Mouse (Mus musculus): Measurements from ENCODE around the gene Xylt1.

Gene Xylt1

GRCm38 (mm10) chr7:117566833-117567232 lies 186.1 kb downstream of the Xylt1 start:
- no peak for DNase-seq

- peak; percentile 9 to 16 for DNase-seq
These were observed 186.5 kb downstream of the Xylt1 start for GRCm38 (mm10) chr7:117567252-117567651.

- peak; percentile 54 to 56 for DNase-seq
These were observed 187.0 kb downstream of the Xylt1 start for GRCm38 (mm10) chr7:117567653-117568340.

- no peak for DNase-seq
These were observed 190.4 kb downstream of the Xylt1 start for GRCm38 (mm10) chr7:117571131-117571530.

- no peak for DNase-seq
These were observed 190.9 kb downstream of the Xylt1 start for GRCm38 (mm10) chr7:117571713-117572112.

GRCm38 (mm10) chr7:117573170-117573569 lies 192.4 kb downstream of the Xylt1 start:
- DNase-seq = no peak

GRCm38 (mm10) chr7:117575417-117575816 lies 194.6 kb downstream of the Xylt1 start:
- DNase-seq = no peak

GRCm38 (mm10) chr7:117577035-117577434 lies 196.3 kb downstream of the Xylt1 start:
- no peak for DNase-seq

- no peak for DNase-seq
These were observed 204.4 kb downstream of the Xylt1 start for GRCm38 (mm10) chr7:117585164-117585563.

- no peak for DNase-seq
These were observed 206.0 kb downstream of the Xylt1 start for GRCm38 (mm10) chr7:117586811-117587210.

- no peak for DNase-seq
These were observed 206.6 kb downstream of the Xylt1 start for GRCm38 (mm10) chr7:117587234-117587929.

GRCm38 (mm10) chr7:117588426-117588825 lies 207.6 kb downstream of the Xylt1 start:
- no peak for DNase-seq

- DNase-seq = no peak
These were observed 208.6 kb downstream of the Xylt1 start for GRCm38 (mm10) chr7:117589359-117589758.

GRCm38 (mm10) chr7:117589820-117590219 lies 209.0 kb downstream of the Xylt1 start:
- DNase-seq = no peak

- DNase-seq = no peak
These were observed 213.4 kb downstream of the Xylt1 start for GRCm38 (mm10) chr7:117594191-117594590.

GRCm38 (mm10) chr7:117595029-117595695 lies 214.4 kb downstream of the Xylt1 start:
- DNase-seq = no peak

- no peak for DNase-seq
These were observed 219.7 kb downstream of the Xylt1 start for GRCm38 (mm10) chr7:117600443-117600842.

- DNase-seq = no peak
These were observed 229.7 kb downstream of the Xylt1 start for GRCm38 (mm10) chr7:117610439-117610838.

- peak; percentile 64 to 70 for DNase-seq
These were observed 232.2 kb downstream of the Xylt1 start for GRCm38 (mm10) chr7:117612788-117613473.

- peak; percentile 48 to 56 for DNase-seq
These were observed 233.0 kb downstream of the Xylt1 start for GRCm38 (mm10) chr7:117613796-117614195.

GRCm38 (mm10) chr7:117614346-117614745 lies 233.6 kb downstream of the Xylt1 start:
- no peak for DNase-seq

- no peak for DNase-seq
These were observed 234.1 kb downstream of the Xylt1 start for GRCm38 (mm10) chr7:117614851-117615250.

- peak; percentile 30 to 38 for DNase-seq
These were observed 235.5 kb downstream of the Xylt1 start for GRCm38 (mm10) chr7:117616277-117616676.
